Mouse (Mus musculus): ENCODE results near the gene Pfdn6.

Pfdn6 gene

DNA sequence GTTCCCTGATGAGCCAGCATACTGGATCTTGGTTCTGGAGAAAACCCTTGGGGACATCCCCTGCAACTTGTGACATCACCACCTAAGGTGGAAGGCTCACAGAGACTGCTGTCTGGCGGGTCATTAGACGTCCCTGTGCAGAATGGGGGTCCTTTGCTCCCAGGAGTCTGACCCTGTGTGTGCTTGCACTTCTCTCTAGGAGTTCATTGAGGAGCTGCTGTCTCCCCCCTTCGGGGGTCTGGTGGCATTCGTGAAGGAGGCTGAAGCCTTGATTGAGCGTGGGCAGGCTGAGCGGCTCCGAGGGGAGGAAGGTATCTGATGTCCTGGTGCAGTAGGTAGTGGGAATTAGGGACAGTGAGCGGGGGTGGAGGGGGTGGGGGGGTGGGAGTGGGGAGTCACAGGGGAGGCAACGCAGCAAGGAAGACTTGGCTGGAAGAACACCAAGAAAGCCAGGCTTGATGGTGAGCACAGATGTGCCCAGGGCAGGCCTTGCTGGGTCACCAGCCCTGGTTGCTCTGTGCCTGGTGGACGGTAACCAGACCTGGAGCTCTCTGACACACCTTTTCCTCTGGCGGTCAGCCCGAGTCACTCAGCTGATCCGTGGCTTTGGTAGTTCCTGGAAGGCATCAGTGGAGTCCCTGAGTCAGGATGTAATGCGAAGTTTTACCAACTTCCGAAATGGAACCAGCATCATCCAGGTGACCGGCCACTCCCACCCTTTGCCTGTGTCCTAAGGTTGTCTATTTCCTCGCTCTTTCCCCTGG lies 25.1 kb upstream of the Pfdn6 start:
- CTCF ChIA-PET = interaction anchor here in 3 of 4 experiments (0.6 to 6.0 kb wide), 12 partner anchors 9 to 1339 kb away, joined by 3 to 70 read pairs (median 4); partner anchors contain the start of genes Daxx (in 1 of the 3), Rps18 (in 1 of the 3) and Vps52 (in 1 of the 3)
- POLR2A ChIA-PET = interaction anchor here (1.1 to 9.6 kb wide), 12 partner anchors 9 to 1339 kb away, joined by 3 to 108 read pairs (median 6); partner anchors contain the start of genes Rps18 (in 4 of the 4), Vps52 (in 4 of the 4) and B3galt4 (in 3 of the 4)

DNA sequence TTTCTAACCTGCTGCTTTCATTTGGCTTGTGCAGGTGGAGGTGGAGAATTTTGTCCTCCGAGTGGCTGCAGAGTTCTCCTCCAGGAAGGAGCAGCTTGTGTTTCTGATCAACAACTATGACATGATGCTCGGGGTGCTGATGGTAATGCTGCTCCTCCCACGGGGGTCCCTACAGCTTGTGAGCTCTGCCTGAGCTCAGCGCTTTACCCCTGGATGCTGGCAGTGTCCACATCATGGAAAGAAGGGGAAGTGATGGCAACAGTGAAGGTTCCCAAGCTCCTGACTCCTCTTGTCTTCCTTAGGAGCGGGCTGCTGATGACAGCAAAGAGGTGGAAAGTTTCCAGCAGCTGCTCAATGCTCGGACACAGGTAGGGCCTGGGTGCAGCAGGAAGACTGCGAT lies 22.7 kb upstream of the Pfdn6 start:
- POLR2A ChIA-PET = interaction anchor here in 3 of 4 experiments (0.6 to 3.4 kb wide), 10 partner anchors 8 to 1283 kb away, joined by 3 to 20 read pairs (median 4); partner anchors contain the start of gene B3galt4 (in 3 of the 3)
- CTCF ChIA-PET = interaction anchor here in 1 of 4 experiments (1.3 to 1.4 kb wide), 2 partner anchors 1307 to 1339 kb away, joined by 4 to 5 read pairs; no protein-coding TSS in a partner anchor

DNA sequence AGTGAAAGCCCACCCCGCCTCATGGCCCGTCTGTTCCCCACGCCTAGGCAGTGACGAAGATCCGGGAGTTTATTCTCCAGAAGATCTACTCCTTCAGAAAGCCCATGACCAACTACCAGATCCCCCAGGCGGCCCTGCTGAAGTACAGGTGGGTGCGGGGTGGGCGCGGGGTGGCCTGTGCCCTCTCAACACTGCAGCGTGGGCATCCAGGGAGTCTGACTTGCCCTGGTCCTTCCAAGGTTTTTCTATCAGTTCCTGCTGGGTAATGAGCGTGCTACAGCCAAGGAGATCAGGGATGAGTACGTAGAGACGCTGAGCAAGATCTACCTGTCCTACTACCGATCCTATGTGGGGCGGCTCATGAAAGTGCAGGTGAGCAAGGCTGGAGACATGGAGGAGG lies 19.8 kb upstream of the Pfdn6 start:
- CTCF ChIA-PET = interaction anchor here in 1 of 4 experiments (1.2 kb wide), 1 partner anchor 17 kb away, joined by 3 read pairs; no protein-coding TSS in a partner anchor
- POLR2A ChIA-PET = interaction anchor here in 3 of 4 experiments (1.0 to 3.4 kb wide), 6 partner anchors 8 to 1319 kb away, joined by 3 to 20 read pairs (median 6); partner anchors contain the start of gene B3galt4 (in 2 of the 3)

DNA sequence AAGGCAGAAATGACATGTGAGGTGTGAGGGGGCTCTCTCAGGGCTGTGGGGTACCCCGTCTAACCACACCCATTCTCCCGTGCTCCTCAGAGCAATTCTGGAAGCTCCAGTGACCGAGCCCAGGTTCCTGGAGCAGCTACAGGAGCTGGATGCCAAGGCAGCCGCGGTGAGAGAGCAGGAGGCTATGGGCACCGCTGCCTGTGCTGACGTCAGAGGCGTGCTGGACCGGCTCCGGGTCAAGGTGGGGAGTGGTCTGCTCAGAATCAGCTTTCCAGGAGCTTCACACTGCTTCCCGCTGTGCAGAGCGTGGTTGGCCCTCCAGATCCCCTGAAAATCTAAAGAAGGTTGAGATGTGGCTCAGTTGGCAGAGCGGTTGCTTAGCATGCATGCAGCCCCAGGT lies 19.0 kb upstream of the Pfdn6 start:
- POLR2A ChIA-PET = interaction anchor here in 2 of 4 experiments (0.9 to 5.1 kb wide), 4 partner anchors 8 to 73 kb away, joined by 3 to 108 read pairs (median 28); partner anchors contain the start of genes Rgl2 (in 1 of the 2), Rxrb (in 1 of the 2) and Slc39a7 (in 1 of the 2)
- CTCF ChIA-PET = interaction anchor here in 1 of 4 experiments (0.8 to 1.6 kb wide), 3 partner anchors 9 to 1343 kb away, joined by 3 to 4 read pairs (median 3); no protein-coding TSS in a partner anchor

DNA sequence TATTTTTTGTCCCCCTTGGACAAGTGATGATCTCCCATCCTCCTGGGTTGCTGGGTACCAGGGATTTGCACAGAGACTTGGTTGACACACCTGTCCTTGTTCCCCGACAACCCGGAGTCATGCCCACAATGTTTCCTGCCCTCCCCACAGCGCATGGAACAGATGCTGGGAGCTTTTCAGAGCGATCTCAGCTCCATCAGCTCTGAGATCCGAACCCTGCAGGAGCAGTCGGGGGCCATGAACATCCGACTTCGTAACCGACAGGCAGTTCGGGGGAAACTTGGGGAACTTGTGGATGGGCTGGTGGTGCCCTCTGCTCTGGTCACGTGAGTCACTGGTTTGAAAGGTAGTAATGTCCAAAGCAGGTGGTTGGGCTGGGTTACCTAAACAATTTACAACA lies 18.3 kb upstream of the Pfdn6 start:
- CTCF ChIA-PET = interaction anchor here in 2 of 4 experiments (0.8 to 4.7 kb wide), 6 partner anchors 10 to 1344 kb away, joined by 3 to 15 read pairs (median 4); no protein-coding TSS in a partner anchor
- POLR2A ChIA-PET = interaction anchor here in 3 of 4 experiments (0.6 to 11.4 kb wide), 6 partner anchors 11 to 160 kb away, joined by 3 to 528 read pairs (median 30); partner anchors contain the start of genes Rgl2 (in 2 of the 3), H2-DMa (in 1 of the 3), Pfdn6 (in 1 of the 3) and Rxrb (in 1 of the 3)

DNA sequence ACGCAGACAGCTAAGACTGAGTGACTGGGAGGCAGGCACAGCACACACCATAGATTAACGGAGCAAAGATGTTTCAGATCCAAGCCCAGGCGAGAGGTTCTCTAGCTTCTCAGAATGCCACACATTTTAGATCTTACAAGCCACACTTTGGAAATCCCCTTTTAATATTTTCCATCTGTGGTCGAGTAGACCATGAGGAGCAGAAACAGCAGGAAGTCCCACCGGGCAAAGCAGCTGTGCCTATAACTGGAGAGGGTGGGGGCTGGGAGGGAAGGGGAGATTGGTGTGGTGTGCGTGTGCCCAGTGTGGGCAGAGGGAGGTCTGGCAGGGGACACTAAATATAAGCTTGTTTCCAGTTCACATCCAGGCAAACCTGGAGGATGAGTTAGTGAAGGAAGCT lies 17.4 kb upstream of the Pfdn6 start:
- ChIA-PET POLR2A (interaction anchor here in 3 of 4 experiments (0.7 to 11.4 kb wide), 8 partner anchors 12 to 632 kb away, joined by 3 to 528 read pairs (median 22); partner anchors contain the start of genes H2-DMa (in 2 of the 3), Rgl2 (in 2 of the 3), Gpsm3 (in 1 of the 3) and H2-K1 (in 1 of the 3)), CTCF (interaction anchor here in 3 of 4 experiments (0.6 to 4.7 kb wide), 5 partner anchors 11 to 1463 kb away, joined by 3 to 15 read pairs (median 4); no protein-coding TSS in a partner anchor)

DNA sequence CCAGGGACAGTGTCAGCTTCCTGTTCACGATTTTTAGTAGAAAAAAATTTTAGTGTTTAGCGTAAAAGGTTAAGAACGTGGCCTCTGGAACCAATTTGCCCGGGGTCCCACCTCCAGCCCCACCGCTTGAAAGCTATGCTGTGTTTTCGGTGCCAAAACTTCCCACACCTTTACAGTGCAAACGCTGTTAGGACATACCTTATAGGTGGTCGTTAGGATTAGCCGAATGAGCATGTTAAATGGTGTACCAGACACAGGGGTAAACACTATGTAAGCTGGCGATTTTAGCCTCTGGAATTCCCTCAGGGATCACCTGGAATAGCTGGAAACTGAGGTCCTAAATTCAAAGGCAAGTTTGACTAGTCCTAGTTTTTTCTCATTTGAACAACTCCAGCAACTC lies 16.2 kb upstream of the Pfdn6 start:
- ChIA-PET CTCF (interaction anchor here (1.0 to 4.7 kb wide), 16 partner anchors 9 to 179 kb away, joined by 3 to 15 read pairs (median 4); partner anchors contain the start of genes Rxrb (in 1 of the 4) and Slc39a7 (in 1 of the 4)), POLR2A (interaction anchor here (0.5 to 11.4 kb wide), 121 partner anchors 9 to 1548 kb away, joined by 3 to 528 read pairs (median 6); partner anchors contain the start of genes Pfdn6 (in 4 of the 4), Rxrb (in 4 of the 4), Slc39a7 (in 4 of the 4) and Wdr46 (in 4 of the 4))

DNA sequence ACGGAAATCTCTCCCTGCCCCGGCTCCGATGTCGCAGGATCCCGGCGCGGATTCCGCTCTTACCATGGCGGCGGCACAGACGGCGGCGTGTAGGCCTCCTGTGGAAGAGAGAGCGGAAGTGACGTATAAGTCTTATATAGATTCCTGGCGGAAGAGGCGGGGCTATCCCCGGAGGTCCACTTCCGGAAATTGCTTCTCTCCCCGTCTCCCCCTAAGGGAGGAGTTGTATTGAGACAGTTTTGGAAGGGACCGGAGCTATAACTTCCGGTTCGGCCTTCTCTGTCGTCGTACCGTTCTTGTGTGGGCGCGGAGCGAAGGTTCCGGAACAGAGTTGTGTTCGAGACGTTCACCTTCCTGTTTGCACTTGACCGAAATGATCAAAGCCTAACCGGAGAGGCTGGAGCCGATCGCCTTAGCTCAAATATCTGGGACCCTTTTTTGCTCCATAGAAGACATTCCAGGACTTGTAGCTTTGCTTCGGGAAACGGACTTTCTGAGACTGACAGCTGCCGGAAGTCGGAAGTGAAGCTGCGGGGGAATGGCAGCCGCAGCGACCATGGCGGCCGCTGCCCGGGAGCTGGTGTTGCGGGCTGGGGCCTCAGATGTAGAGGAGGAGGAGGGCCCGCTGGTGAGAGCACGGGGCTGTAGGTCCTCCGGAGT lies 15.5 kb upstream of the Pfdn6 start, which contains the start of the genes Vps52 and Rps18:
Gene Vps52, plus strand, starts transcription at position 258 of the 660 bp plus-strand sequence.
Gene Rps18, minus strand, starts transcription at position 447 of the 660 bp plus-strand sequence.
- ChIA-PET POLR2A (interaction anchor here (0.5 to 11.4 kb wide), 155 partner anchors 9 to 1549 kb away, joined by 3 to 528 read pairs (median 5); partner anchors contain the start of genes H2-DMa (in 4 of the 4), Pfdn6 (in 4 of the 4), Rxrb (in 4 of the 4) and Slc39a7 (in 4 of the 4)), CTCF (interaction anchor here (0.6 to 4.7 kb wide), 19 partner anchors 10 to 180 kb away, joined by 3 to 15 read pairs (median 4); partner anchors contain the start of genes Rgl2 (in 1 of the 4), Rxrb (in 1 of the 4) and Slc39a7 (in 1 of the 4))

DNA sequence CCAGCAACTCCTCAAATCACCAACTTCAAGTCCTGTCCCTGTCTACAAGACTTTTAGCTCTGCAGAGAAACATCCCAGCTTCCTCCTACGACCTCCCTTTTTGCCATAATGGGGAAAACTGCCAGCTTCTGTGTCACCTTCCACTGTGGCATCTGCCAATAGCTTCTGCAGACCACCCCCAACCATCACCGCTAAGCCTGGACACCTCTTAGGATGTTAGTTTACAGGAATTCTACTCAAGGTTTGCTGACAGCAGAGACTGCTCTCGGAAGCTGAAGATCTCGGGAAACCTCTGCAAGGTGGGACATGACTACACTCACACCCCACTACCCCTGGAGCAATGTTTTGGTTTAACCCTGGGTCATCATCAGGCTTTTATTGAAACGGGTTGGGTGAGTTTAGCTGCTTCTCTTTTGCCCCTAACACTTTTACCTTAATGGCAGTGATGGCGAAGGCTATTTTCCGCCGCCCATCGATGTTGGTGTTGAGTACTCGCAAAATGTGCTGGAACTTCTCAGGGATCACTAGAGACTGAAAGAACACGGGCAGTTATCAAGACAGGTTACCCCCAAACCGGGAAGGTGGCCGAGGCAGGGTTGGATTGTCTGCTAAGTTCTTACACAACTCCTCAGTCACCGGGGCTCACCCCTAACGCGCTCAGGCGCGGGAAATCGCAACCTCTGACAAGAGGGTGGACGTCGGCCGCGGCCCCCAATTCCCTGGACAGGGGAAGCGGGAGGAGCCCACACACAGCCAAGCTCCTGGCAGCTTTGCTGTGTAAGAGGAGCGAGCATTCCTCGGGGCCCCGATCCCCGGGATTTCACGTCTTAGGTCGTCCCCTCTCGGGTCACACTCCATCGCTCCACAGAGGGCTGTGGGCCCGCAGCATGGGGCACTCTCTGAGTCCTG lies 14.8 kb upstream of the Pfdn6 start:
- POLR2A ChIA-PET = interaction anchor here (0.6 to 11.4 kb wide), 138 partner anchors 7 to 1550 kb away, joined by 3 to 528 read pairs (median 6); partner anchors contain the start of genes H2-DMa (in 4 of the 4), Rxrb (in 4 of the 4), Slc39a7 (in 4 of the 4) and Daxx (in 3 of the 4)
- CTCF ChIA-PET = interaction anchor here (0.6 to 4.7 kb wide), 11 partner anchors 14 to 181 kb away, joined by 3 to 15 read pairs (median 4); partner anchors contain the start of genes Rgl2 (in 1 of the 4), Rxrb (in 1 of the 4) and Slc39a7 (in 1 of the 4)

DNA sequence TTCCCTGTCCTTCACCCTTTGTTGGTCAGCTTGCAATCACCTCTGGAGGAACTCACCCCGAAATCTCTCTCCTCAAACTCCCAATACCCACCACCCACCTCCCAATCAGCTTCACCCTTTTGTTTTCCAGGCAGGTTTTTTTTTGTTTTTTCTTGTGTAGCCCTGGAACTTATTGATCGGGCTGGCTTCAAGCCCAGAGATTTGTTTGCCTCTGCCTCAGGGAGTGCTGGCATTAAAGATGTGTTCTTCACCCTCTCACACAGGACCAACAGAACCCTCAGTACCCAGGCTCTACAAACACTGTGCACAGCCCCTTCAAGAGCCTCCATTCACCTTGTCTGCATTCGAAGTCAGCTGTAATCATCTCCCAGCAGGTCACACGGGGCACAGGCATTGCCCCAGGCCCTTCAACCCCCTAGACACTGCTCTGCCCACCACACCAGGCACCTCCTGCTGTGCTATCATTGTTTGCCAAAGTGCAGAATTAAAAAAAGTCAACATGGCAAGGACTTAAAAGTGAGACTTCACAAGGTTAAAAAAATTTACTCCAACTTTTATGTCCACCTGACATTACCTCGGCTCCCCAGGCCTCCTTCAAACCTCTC lies 13.9 kb upstream of the Pfdn6 start:
- CTCF ChIA-PET = interaction anchor here in 1 of 4 experiments (4.7 kb wide), 1 partner anchor 15 kb away, joined by 15 read pairs; no protein-coding TSS in a partner anchor
- POLR2A ChIA-PET = interaction anchor here (0.6 to 11.4 kb wide), 55 partner anchors 8 to 651 kb away, joined by 3 to 528 read pairs (median 10); partner anchors contain the start of genes Daxx (in 3 of the 4), Pfdn6 (in 3 of the 4), Rxrb (in 3 of the 4) and Slc39a7 (in 3 of the 4)

DNA sequence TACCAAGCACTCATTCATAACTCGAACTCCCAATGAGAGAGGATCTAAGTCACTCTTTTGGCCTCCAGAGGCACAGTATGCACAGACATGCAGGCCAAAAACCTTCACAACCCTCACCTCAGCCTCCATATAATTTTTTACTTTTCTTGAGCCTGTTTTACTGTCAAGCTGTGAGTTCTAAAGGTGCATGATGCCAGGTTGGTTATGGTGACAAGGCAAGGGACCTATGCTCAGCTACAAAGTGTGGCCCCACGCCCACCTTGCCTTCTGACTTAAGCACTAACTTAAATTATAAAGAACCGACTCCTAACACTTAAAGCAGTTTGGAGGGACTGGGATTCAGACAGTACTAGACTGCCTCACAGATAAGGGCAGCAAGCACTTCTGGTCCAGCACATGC lies 13.2 kb upstream of the Pfdn6 start:
- ChIA-PET POLR2A (interaction anchor here (0.6 to 11.4 kb wide), 47 partner anchors 8 to 193 kb away, joined by 3 to 528 read pairs (median 7); partner anchors contain the start of genes Daxx (in 3 of the 4), H2-DMa (in 3 of the 4), Pfdn6 (in 3 of the 4) and Rxrb (in 3 of the 4)), CTCF (no interaction called here)

DNA sequence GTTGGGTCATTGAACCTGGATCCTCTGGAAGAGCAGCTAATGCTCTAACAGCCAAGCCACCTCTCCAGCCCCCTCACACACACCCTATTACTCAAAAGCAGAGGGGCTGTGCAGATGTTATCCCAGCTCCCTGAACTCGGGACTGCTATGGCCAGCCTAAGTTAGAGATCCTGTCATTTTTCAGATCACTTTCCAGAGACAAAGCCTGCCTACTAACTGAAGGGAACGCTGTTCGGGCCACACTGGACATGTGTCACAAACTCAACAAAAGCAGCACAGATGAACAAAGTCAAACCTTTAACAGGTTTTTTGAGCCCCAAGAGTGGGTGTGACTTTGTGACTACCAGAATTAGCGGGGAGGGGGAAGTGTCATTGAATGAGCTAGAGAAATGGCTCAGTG lies 12.7 kb upstream of the Pfdn6 start:
- POLR2A ChIA-PET = interaction anchor here (0.8 to 11.4 kb wide), 48 partner anchors 9 to 193 kb away, joined by 3 to 528 read pairs (median 8); partner anchors contain the start of genes Daxx (in 3 of the 4), H2-DMa (in 3 of the 4), Pfdn6 (in 3 of the 4) and Rxrb (in 3 of the 4)
- CTCF ChIA-PET = no interaction called here

DNA sequence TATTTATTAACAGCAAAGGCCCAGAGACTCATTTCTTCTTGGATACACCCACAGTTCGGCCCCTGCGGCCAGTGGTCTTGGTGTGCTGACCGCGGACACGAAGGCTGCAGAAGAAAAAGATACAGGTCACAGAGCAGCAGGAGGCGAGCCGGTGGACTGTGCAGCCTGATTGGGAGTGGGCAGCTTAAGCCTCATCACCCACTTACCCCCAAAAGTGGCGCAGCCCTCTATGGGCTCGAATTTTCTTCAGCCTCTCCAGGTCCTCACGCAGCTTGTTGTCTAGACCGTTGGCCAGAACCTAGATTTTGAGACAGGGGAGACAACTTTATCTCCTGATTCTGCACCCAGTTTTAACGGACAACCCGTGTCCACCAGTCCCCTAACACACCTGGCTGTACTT lies 11.9 kb upstream of the Pfdn6 start:
- ChIA-PET CTCF (interaction anchor here in 3 of 4 experiments (0.6 to 1.7 kb wide), 7 partner anchors 16 to 1024 kb away, joined by 3 to 11 read pairs (median 4); no protein-coding TSS in a partner anchor), POLR2A (interaction anchor here (0.6 to 11.4 kb wide), 94 partner anchors 9 to 652 kb away, joined by 3 to 528 read pairs (median 6); partner anchors contain the start of genes Pfdn6 (in 4 of the 4), Wdr46 (in 4 of the 4), Daxx (in 3 of the 4) and H2-DMa (in 3 of the 4))

DNA sequence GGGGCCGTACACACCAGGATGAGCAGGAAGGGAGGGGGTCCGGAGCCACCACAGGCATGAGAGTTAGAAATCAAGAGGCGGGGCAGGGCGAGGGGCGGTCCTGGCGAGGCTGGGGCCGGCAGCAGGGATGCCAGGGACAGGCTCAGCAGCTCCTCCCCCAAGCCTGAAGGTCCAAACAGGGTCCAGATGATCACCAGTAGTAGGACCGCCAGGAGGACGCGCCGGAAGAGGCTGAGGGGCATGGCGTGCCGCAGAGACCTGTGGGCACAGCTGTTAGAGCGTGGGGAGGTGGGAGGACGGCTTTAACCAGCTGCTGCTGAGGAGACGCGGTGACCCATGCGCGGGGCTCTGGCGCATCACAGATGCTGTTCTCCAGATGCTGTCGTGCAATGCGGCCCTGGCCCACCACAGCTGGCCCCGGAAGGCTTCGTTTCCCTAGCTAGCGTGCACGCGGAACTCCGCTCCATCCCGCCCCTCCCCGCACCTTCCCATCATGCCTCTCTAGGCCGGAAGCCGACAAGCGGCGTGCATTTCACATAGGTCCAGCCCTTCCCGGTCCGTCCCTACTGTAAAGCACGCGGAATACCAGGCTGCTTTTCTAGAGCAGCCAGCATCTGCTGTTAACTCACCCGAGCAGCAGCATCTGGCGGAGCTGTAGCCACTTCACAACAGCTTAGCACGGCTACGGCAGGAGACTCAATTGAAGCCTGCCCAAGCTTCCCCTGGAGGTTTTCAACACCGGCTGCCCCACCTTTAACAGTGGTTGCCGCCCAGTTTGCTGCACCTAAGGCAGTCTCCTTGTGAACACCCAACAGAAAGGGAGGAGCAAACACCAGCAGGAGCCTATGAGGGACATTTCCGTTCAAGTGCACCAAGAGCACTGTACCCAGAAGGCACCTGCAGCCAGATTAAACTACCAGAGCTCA lies 11.1 kb upstream of the Pfdn6 start, which contains the start of gene B3galt4:
Gene B3galt4, minus strand, starts transcription at position 468 of the 926 bp plus-strand sequence.
- CTCF ChIA-PET = interaction anchor here (0.6 to 1.7 kb wide), 17 partner anchors 11 to 1025 kb away, joined by 3 to 11 read pairs (median 3); partner anchors contain the start of genes Pfdn6 (in 2 of the 4) and Wdr46 (in 2 of the 4)
- POLR2A ChIA-PET = interaction anchor here (0.5 to 11.4 kb wide), 121 partner anchors 8 to 653 kb away, joined by 3 to 528 read pairs (median 5); partner anchors contain the start of genes Daxx (in 4 of the 4), Ndufa7 (in 4 of the 4), Pfdn6 (in 4 of the 4) and Rps28 (in 4 of the 4)
